Mouse (Mus musculus) stomach, embryonic 16.5 days (tissue): ENCODE results near the gene Pstpip1. TPM values are rescaled to one million over a fixed set of nuclear protein-coding genes. Genes with fewer than 3 reads are reported as not detected.
A peak's percentile ranks its signal among the peaks of the same experiment; 100 is the strongest.

Experiments
- ATAC-seq: fragments of 200-750 bp; cut with Nextera tagmentation; 2 replicates; pipeline ENCODE4 v1.8.0; 2017; ENCODE audit warnings: moderate number of reproducible peaks, moderate TSS enrichment; ENCODE audit not compliant: insufficient read depth, low FRiP score
- H3K27ac ChIP-seq: fragments of 300-500 bp; sonication (generic); 2 replicates; pipeline ENCODE4 v1.5.1; 2014; ENCODE audit warnings: low read length
- H3K27me3 ChIP-seq: fragments of 300-500 bp; sonication (generic); 2 replicates; pipeline ENCODE4 v1.6.1; 2014; ENCODE audit warnings: low read length, control low read depth, mixed read lengths; ENCODE audit not compliant: control insufficient read depth, insufficient read depth
- H3K36me3 ChIP-seq: fragments of 300-500 bp; sonication (generic); 2 replicates; pipeline ENCODE4 v1.6.1; 2014; ENCODE audit warnings: low read length; ENCODE audit not compliant: control insufficient read depth, insufficient read depth
- H3K4me1 ChIP-seq: fragments of 300-500 bp; sonication (generic); 2 replicates; pipeline ENCODE4 v1.6.1; 2014; ENCODE audit warnings: low read length, control low read depth, mixed read lengths; ENCODE audit not compliant: control insufficient read depth, insufficient read depth
- H3K4me2 ChIP-seq: fragments of 300-500 bp; sonication (generic); 2 replicates; pipeline ENCODE4 v1.6.1; 2014; ENCODE audit warnings: low read depth, low read length, mixed read lengths
- H3K4me3 ChIP-seq: fragments of 300-500 bp; sonication (generic); replicated peaks from 2 replicates; pipeline ENCODE4 v1.5.1; 2014; ENCODE audit warnings: mild to moderate bottlenecking, low read length
- H3K9ac ChIP-seq: fragments of 300-500 bp; sonication (generic); 2 replicates; pipeline ENCODE4 v1.6.1; 2014; ENCODE audit warnings: low read length
- H3K9me3 ChIP-seq: fragments of 300-500 bp; sonication (generic); replicated peaks from 2 replicates; pipeline ENCODE4 v1.6.1; 2016; ENCODE audit warnings: low read length, control low read depth; ENCODE audit not compliant: control insufficient read depth
- WGBS: fragments of 180-500 bp; shearing (Covaris S2); extraction: QIAGEN DNeasy Blood & Tissue Kit; methylation state at CpG from one replicate; pipeline ENCODE4 v1.1.7; 2014; 5-methylcytosine and 5-hydroxymethylcytosine counted together
- polyA plus RNA-seq: library from polyadenylated mRNA; unstranded; fragments of >200 nt; fragmentation: Nextera tagmentation; extraction: Ambion mirVana; gene quantifications from 2 replicates; pipeline ENCODE4 v1.2.1, GENCODE M21; 2015

The Pstpip1 gene
- polyA plus RNA-seq, result 2.4 and 2.6 TPM in 2 replicates

DNA sequence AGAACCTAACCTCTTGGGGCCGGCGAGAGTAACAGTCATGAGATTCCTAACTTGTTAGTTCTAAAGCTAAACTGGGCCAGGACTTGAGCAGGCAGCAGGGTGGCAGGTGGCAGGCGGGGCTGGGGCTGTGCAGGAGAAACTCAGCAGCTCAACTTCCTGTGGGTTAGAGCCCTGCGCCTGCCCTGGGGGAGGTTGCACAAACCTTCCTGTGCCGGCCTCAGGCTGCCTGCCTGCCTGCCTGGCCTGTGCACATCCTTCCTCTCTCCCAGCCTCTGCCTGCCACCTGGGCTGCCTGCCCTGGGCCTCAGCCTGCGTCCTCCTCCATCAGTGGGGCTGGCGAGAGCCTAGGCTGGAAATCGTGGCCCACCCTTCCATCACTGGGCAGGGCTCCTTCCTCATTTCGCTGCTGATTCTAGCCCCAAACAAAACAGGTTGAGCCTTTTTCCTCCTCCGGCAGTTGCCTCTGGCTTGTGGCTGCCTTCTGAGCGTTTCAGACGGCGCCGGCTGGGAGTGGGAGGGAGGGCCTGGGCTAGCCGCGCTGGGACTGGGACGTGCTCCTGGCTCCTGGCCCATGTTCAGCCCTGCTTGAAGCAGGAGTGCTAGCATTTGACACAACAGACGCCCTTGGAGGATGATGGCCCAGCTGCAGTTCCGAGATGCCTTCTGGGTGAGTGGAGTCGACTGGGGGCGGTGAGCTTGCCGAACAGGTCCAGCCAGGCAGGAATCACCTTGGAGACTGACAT is at the start of gene Pstpip1:
Gene Pstpip1, plus strand, starts transcription at position 185 of the 743 bp plus-strand sequence.
- no peaks in the 10 kb centered on the region for H3K36me3 ChIP-seq
- H3K4me2 ChIP-seq, result peak within 1 kb of the TSS; percentile 40
- H3K27me3 ChIP-seq, result no peaks in the 10 kb centered on the region
- no peaks in the 10 kb centered on the region for H3K9me3 ChIP-seq
- ATAC-seq, result peak; percentile 76
- H3K4me3 ChIP-seq, result peak within 1 kb of the TSS; percentile 19
- H3K27ac ChIP-seq, result peak within 1 kb of the TSS; percentile 70
- peaks cover 14% of the 10 kb centered on the region for H3K4me1 ChIP-seq
- 12% methylated on average over 22 of the region's 22 CpGs for WGBS
- peak within 1 kb of the TSS; percentile 58 for H3K9ac ChIP-seq

DNA sequence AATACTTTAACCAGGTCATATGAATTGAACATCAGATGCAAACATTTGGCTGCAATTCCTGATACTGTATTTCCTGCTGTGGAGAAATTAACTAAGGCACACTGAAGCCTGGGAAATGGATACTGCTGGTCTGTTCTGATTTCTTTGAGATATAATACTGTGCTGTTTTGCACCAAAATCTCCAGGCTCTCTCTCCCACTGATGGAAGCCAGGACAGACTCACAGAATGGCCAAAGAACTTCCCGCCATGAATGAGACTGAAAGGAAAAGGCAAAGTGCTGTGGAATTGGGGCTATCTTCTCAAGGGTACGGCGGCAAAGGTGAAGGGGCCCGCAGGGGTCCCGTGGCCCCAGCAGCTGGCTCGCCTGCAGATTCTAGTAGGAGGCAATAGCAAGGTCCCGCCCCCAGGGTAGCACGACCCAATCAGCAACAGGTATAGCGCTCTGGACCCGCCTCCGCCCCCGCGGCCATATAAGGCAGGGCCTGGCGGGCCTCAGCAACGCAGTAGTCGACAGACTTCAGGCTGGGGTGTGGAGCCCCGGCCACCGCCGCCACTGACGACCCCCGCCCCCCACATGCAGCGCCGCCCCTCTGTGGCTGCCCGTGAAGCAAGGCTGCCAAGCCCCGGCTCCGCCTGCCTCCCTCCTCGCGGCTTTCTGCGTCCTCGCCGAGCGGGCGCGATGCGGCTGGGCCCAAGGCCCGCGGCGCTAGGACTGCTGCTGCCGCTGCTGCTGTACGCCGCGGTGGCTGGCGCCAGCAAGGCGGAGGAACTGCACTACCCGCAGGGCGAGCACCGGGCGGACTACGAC is 48.2 kb upstream of the Pstpip1 start, which contains the start of gene Rcn2:
Gene Rcn2, plus strand, starts transcription at position 474 of the 809 bp plus-strand sequence.
- Histone ChIP-seq H3K9ac (peak within 1 kb of the TSS; percentile 97), H3K27ac (peak within 1 kb of the TSS; percentile 93), H3K4me2 (peak within 1 kb of the TSS; percentile 79), H3K27me3 (no peaks in the 10 kb centered on the region), H3K4me1 (peaks cover 10% of the 10 kb centered on the region), H3K36me3 (peaks cover 4% of the 10 kb centered on the region; the same call in 1 of the 2 replicates), H3K9me3 (no peaks in the 10 kb centered on the region), H3K4me3 (peak within 1 kb of the TSS; percentile 73)
- peak; percentile 100 for ATAC-seq
- WGBS, result under 1% methylated on average over 49 of the region's 49 CpGs

DNA sequence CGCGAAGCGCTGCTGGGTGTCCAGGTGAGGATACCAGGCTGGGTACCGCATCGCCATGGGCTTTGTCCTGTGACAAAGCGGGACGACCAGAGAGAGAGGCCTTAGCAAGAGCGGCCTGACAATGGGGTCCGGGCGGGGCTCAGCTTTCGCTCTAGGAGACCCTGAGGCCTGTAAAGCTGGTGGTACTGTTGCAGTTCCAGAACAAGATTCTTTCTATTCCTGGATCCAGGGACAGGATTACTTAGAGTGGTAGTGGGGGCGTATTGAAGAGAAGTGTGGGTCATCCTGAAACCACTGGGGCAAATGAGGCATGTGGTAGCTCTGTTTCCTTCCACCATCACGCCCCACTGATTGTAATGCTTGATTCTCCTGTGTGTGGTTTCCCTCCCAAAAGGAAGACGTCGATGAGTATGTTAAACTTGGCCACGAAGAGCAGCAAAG is 47.6 kb upstream of the Pstpip1 start:
- no peaks in the 10 kb centered on the region for H3K27me3 ChIP-seq
- WGBS, result under 1% methylated on average over 16 of the region's 16 CpGs

DNA sequence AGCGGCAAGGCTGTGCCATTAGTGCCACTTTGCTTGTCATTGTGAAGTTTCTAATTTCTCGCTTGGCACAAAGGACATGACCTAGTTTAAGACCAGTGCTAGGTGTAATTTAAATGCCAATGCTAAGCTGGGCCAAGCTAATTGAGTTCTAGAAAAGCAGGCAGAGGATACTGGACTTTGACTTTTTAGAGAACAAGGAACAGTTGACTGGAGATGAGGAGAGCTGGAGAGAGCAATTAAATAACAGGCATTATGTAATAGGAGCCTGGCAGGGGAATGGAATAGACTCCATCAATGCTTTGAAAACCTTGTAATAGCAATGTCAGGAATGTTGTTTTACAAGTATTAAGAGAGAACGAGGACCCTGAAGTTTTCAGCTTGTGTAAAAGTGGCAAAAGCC is 36.0 kb upstream of the Pstpip1 start:
- Histone ChIP-seq H3K27ac (no peak overlapping the region), H3K9me3 (no peaks in the 10 kb centered on the region), H3K4me1 (no peaks in the 10 kb centered on the region), H3K9ac (no peak overlapping the region), H3K4me2 (no peak overlapping the region), H3K4me3 (no peak overlapping the region), H3K27me3 (no peaks in the 10 kb centered on the region), H3K36me3 (peaks cover 17% of the 10 kb centered on the region)
- ATAC-seq, result no peak
- WGBS, result 77% methylated on average over 3 of the region's 3 CpGs

More for the DNA sequence above, 47.6 kb upstream of the Pstpip1 start:
- Histone ChIP-seq H3K9me3 (no peaks in the 10 kb centered on the region), H3K27ac (peak overlapping the region; percentile 93), H3K4me3 (peak overlapping the region; percentile 73), H3K36me3 (peaks cover 4% of the 10 kb centered on the region; the same call in 1 of the 2 replicates), H3K4me2 (peak overlapping the region; percentile 79), H3K4me1 (peaks cover 10% of the 10 kb centered on the region), H3K9ac (peak overlapping the region; percentile 97)
- no peak for ATAC-seq

DNA sequence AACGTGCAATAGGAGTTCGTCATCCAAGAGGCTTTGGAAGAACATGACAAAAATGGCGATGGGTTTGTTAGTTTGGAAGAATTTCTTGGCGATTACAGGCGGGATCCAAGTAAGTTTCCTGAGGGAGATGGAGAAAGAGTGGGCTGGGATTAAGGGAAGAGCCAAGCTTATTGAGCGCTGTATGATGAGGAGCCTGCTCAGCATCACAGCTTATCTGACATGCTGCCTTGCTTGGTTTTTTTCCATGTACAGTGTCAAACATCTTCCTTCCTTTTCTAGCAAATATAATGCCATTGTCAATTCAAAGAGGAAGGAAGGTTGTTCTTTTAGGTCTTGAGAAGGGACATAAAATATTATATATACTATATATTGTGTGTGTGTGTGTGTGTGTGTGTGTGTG is 33.6 kb upstream of the Pstpip1 start:
- Histone ChIP-seq H3K27ac (no peak overlapping the region), H3K4me1 (no peaks in the 10 kb centered on the region), H3K4me2 (no peak overlapping the region), H3K27me3 (no peaks in the 10 kb centered on the region), H3K9me3 (no peaks in the 10 kb centered on the region), H3K4me3 (no peak overlapping the region), H3K36me3 (peaks cover 21% of the 10 kb centered on the region), H3K9ac (no peak overlapping the region)
- WGBS, result 91% methylated on average over 6 of the region's 6 CpGs
- ATAC-seq, result no peak

DNA sequence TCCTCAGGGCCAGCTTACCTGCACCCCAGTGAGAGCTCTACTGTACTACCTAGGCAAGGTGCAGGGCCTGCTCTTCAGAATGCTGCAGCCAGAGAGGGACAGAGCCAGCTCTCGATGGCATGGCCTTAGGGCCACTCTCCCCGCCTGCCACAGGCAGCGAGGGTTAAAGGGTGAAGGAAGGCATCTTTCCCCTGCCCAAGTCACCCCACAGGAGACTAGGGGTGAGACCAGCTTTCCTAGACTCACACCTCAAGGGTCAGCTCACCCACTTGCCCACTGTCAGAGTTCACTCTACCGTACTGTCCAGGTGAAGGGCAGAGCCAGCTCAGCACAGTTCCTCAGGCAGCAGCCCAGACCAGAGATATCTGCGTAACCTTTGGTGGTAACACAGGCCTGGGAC is 27.4 kb upstream of the Pstpip1 start:
- Histone ChIP-seq H3K9ac (no peak overlapping the region), H3K27me3 (no peaks in the 10 kb centered on the region), H3K4me2 (no peak overlapping the region), H3K27ac (no peak overlapping the region), H3K9me3 (no peaks in the 10 kb centered on the region), H3K4me1 (no peaks in the 10 kb centered on the region; the same call in 1 of the 2 replicates), H3K36me3 (peaks cover 26% of the 10 kb centered on the region), H3K4me3 (no peak overlapping the region)
- ATAC-seq, result no peak
- WGBS, result 99% methylated on average over 5 of the region's 5 CpGs

DNA sequence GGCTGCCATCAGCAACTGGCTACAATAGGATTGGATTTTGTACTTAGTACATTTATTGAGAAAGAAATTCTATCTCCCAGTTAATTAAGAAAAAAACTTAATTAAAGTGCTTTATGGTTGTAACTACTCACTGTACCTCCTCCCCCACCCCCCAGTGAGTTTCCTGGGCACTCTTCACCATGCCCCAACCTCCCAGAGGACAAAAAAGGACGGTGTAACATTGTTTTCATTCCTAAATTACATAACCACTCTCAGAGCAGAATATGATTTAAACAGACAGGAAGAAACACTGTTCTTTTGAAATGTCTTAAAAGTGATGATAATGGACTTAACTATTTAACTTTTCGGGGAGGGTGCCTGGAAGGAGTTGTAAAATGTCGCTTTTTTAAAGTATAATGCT is 24.8 kb upstream of the Pstpip1 start:
- Histone ChIP-seq H3K9ac (no peak overlapping the region), H3K4me2 (no peak overlapping the region), H3K4me1 (no peaks in the 10 kb centered on the region; the same call in 1 of the 2 replicates), H3K27me3 (no peaks in the 10 kb centered on the region), H3K4me3 (no peak overlapping the region), H3K9me3 (no peaks in the 10 kb centered on the region), H3K27ac (no peak overlapping the region), H3K36me3 (peaks cover 18% of the 10 kb centered on the region)
- WGBS, result 56% methylated on average over 3 of the region's 3 CpGs
- no peak for ATAC-seq

DNA sequence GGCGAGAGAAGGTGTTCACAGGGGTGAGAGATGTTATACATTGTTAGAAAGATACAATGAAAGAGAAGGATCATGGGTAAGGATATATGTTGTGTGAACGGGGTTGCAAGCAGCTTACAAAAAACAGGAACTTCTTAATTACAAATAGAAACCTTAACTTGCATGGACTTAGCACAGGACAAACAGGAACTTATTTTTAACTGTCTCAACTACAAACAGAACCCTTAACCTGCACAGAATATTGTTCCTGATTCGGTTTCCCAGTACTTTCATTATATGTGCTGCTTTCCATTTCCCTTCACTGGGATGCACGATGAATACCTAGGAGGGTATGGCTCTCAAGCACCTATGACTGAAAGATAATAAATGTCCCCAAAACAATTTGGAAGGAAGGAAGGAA is 21.8 kb upstream of the Pstpip1 start:
- Histone ChIP-seq H3K36me3 (0 out of 2 replicates have a peak, but pooled peaks cover 6% of the 10 kb centered on the region), H3K27ac (no peak overlapping the region), H3K9ac (no peak overlapping the region), H3K4me2 (no peak overlapping the region), H3K27me3 (no peaks in the 10 kb centered on the region), H3K4me3 (no peak overlapping the region), H3K9me3 (no peaks in the 10 kb centered on the region), H3K4me1 (no peaks in the 10 kb centered on the region; the same call in 1 of the 2 replicates)
- WGBS, result 86% methylated on average over 4 of the region's 4 CpGs
- no peak for ATAC-seq

DNA sequence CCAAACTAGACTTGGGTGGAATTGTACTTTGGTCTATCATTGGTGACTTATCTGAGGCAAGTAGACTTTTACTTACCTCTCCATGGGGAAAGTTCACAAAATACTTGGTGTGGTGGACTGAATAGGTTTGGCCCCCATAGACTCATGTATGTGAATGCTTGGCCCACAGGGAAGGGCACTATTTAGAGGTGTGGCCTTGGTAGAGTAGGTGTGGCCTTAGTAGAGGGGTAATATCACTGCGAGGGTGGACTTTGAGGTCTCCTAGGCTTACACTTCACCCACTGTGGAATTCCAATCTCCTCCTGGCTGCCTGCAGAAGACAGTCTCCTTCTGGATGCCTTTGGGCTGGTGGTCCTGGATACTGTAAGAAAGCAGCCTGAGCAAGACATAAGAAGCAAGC is 21.1 kb upstream of the Pstpip1 start:
- Histone ChIP-seq H3K4me3 (no peak overlapping the region), H3K36me3 (0 out of 2 replicates have a peak, but pooled peaks cover 6% of the 10 kb centered on the region), H3K27me3 (no peaks in the 10 kb centered on the region), H3K4me2 (no peak overlapping the region), H3K27ac (no peak overlapping the region), H3K9ac (no peak overlapping the region), H3K9me3 (no peaks in the 10 kb centered on the region), H3K4me1 (no peaks in the 10 kb centered on the region; the same call in 1 of the 2 replicates)
- ATAC-seq, result no peak
- 90% methylated on average over 1 of the region's 1 CpGs for WGBS
